Mouse (Mus musculus) kidney, embryonic 14.5 days (tissue): ENCODE data around the gene Grm7. TPM values are rescaled to one million over a fixed set of nuclear protein-coding genes. Genes with fewer than 3 reads are reported as not detected.

Experiments used
- ATAC-seq: fragments of 200-750 bp; cut with Nextera tagmentation; 2 replicates; pipeline ENCODE4 v1.8.0; 2017; ENCODE audit warnings: moderate number of reproducible peaks, mild to moderate bottlenecking, moderate TSS enrichment, moderate library complexity; ENCODE audit not compliant: low FRiP score, low TSS enrichment
- H3K27ac ChIP-seq: fragments of 300-500 bp; sonication (generic); 2 replicates; pipeline ENCODE4 v1.5.1; 2014; ENCODE audit warnings: low read depth, mild to moderate bottlenecking, low read length, moderate library complexity, mixed read lengths
- H3K27me3 ChIP-seq: fragments of 300-500 bp; sonication (generic); 2 replicates; pipeline ENCODE4 v1.6.1; 2014; ENCODE audit warnings: mild to moderate bottlenecking, low read length; ENCODE audit not compliant: control insufficient read depth, insufficient read depth
- H3K36me3 ChIP-seq: fragments of 300-500 bp; sonication (generic); 2 replicates; pipeline ENCODE4 v1.6.1; 2014; ENCODE audit warnings: low read length, mixed read lengths; ENCODE audit not compliant: control insufficient read depth, insufficient read depth
- H3K4me1 ChIP-seq: fragments of 300-500 bp; sonication (generic); 2 replicates; pipeline ENCODE4 v1.6.1; 2014; ENCODE audit warnings: low read length, mixed read lengths; ENCODE audit not compliant: control insufficient read depth, insufficient read depth
- H3K4me2 ChIP-seq: fragments of 300-500 bp; sonication (generic); replicated peaks from 2 replicates; pipeline ENCODE4 v1.6.1; 2014; ENCODE audit warnings: low read depth, mild to moderate bottlenecking, low read length
- H3K4me3 ChIP-seq: fragments of 300-500 bp; sonication (generic); 2 replicates; pipeline ENCODE4 v1.5.1; 2014; ENCODE audit warnings: mild to moderate bottlenecking, low read length
- H3K9ac ChIP-seq: fragments of 300-500 bp; sonication (generic); 2 replicates; pipeline ENCODE4 v1.6.1; 2014; ENCODE audit warnings: low read depth, mild to moderate bottlenecking, low read length, moderate library complexity
- H3K9me3 ChIP-seq: fragments of 300-500 bp; sonication (generic); 2 replicates; pipeline ENCODE4 v1.6.1; 2016; ENCODE audit warnings: low read length; ENCODE audit not compliant: control insufficient read depth
- WGBS: fragments of 180-500 bp; shearing (Covaris S2); extraction: QIAGEN DNeasy Blood & Tissue Kit; methylation state at CpG from one replicate; pipeline ENCODE4 v1.1.7; 2014; 5-methylcytosine and 5-hydroxymethylcytosine counted together
- polyA plus RNA-seq: library from polyadenylated mRNA; unstranded; fragments of >200 nt; fragmentation: Nextera tagmentation; extraction: Ambion mirVana; gene quantifications from 2 replicates; pipeline ENCODE4 v1.2.1, GENCODE M21; 2014

Grm7 gene
- polyA plus RNA-seq, 1 experiment from 2014 or later = 4.8 TPM

GRCm38 (mm10) chr6:111601892-111602654, 956.7 kb downstream of the Grm7 start:
- no peak for ATAC-seq

GRCm38 (mm10) chr6:111610396-111610795, 965.0 kb downstream of the Grm7 start:
- Histone ChIP-seq H3K4me2 (no peak overlapping the region), H3K9ac (no peak overlapping the region), H3K27me3 (no peaks in the 10 kb centered on the region), H3K4me1 (no peaks in the 10 kb centered on the region), H3K36me3 (no peaks in the 10 kb centered on the region), H3K27ac (no peak overlapping the region), H3K4me3 (no peak overlapping the region), H3K9me3 (no peaks in the 10 kb centered on the region)
- 83% methylated on average over 3 of the region's 3 CpGs for WGBS
- no peak for ATAC-seq

More at GRCm38 (mm10) chr6:111601892-111602654, 956.7 kb downstream of the Grm7 start:
- Histone ChIP-seq H3K9me3 (no peaks in the 10 kb centered on the region), H3K27ac (no peak overlapping the region), H3K27me3 (no peaks in the 10 kb centered on the region), H3K4me2 (no peak overlapping the region), H3K9ac (no peak overlapping the region), H3K4me3 (no peak overlapping the region), H3K36me3 (no peaks in the 10 kb centered on the region), H3K4me1 (no peaks in the 10 kb centered on the region)
- WGBS = 92% methylated on average over 4 of the region's 4 CpGs

- no peak for ATAC-seq
- Histone ChIP-seq H3K9me3 (no peaks in the 10 kb centered on the region), H3K27ac (no peak overlapping the region), H3K36me3 (no peaks in the 10 kb centered on the region), H3K4me2 (no peak overlapping the region), H3K27me3 (no peaks in the 10 kb centered on the region), H3K4me1 (no peaks in the 10 kb centered on the region), H3K4me3 (no peak overlapping the region), H3K9ac (no peak overlapping the region)
Observed at GRCm38 (mm10) chr6:111613834-111614233, 968.5 kb downstream of the Grm7 start.
